Mouse (Mus musculus) kidney, postnatal 25 days (tissue): ENCODE measurements around the gene Rnf157.

Experiments used
- DNase-seq, 2 experiments: peaks; one replicate each; pipeline ENCODE4 v3.0.0; 2021; ENCODE audit warnings: mixed read lengths in 2 of 2

Gene Rnf157

GRCm38 (mm10) chr11:116333526-116334416 lies 79.1 kb downstream of the Rnf157 start:
- DNase-seq = peak; percentile 38 to 69

- peak in 1 of 2 experiments; percentile 36 for DNase-seq
Measured at GRCm38 (mm10) chr11:116332983-116333270, 79.9 kb downstream of the Rnf157 start.

- DNase-seq = peak; percentile 58 to 71
Measured at GRCm38 (mm10) chr11:116332232-116332982, 80.4 kb downstream of the Rnf157 start.

GRCm38 (mm10) chr11:116330211-116330518 lies 82.7 kb downstream of the Rnf157 start:
- no peak for DNase-seq

- DNase-seq = peak; percentile 72
Measured at GRCm38 (mm10) chr11:116329314-116330210, 83.3 kb downstream of the Rnf157 start.

- peak in 1 of 2 experiments; percentile 66 for DNase-seq
Measured at GRCm38 (mm10) chr11:116326963-116327603, 85.7 kb downstream of the Rnf157 start.

GRCm38 (mm10) chr11:116318719-116319659 lies 93.8 kb downstream of the Rnf157 start:
- peak; percentile 87 to 89 for DNase-seq

GRCm38 (mm10) chr11:116312359-116312758 lies 100.5 kb downstream of the Rnf157 start:
- no peak for DNase-seq

GRCm38 (mm10) chr11:116311169-116311568 lies 101.7 kb downstream of the Rnf157 start:
- DNase-seq = no peak

GRCm38 (mm10) chr11:116309601-116310000 lies 103.2 kb downstream of the Rnf157 start:
- no peak for DNase-seq

- no peak for DNase-seq
Measured at GRCm38 (mm10) chr11:116307762-116308531, 104.9 kb downstream of the Rnf157 start.

GRCm38 (mm10) chr11:116307019-116307725 lies 105.7 kb downstream of the Rnf157 start, which contains the start of gene Exoc7:
Gene Exoc7 (minus strand): TSS chr11:116307233.
- DNase-seq = no peak

GRCm38 (mm10) chr11:116306126-116306982 lies 106.5 kb downstream of the Rnf157 start:
- DNase-seq = peak; percentile 95 to 96

- DNase-seq = no peak
Measured at GRCm38 (mm10) chr11:116305423-116305822, 107.4 kb downstream of the Rnf157 start.

GRCm38 (mm10) chr11:116298621-116299020 lies 114.2 kb downstream of the Rnf157 start:
- DNase-seq = no peak

- DNase-seq = no peak
Measured at GRCm38 (mm10) chr11:116298221-116298620, 114.6 kb downstream of the Rnf157 start.

GRCm38 (mm10) chr11:116297017-116297416 lies 115.8 kb downstream of the Rnf157 start:
- DNase-seq = no peak

- DNase-seq = no peak
Measured at GRCm38 (mm10) chr11:116296191-116296734, 116.6 kb downstream of the Rnf157 start.
